Mouse (Mus musculus) regulatory T cell (primary cell): ENCODE results near the gene Itm2a.

ENCODE experiments used
- in situ Hi-C: fragments of 300-600 bp; cut with MboI, MseI; formaldehyde crosslinking; loops from one replicate; pipeline ENCODE4 v1.15.1; 2025; ENCODE audit warnings: high pct_unique_total_duplicates

Gene Itm2a

GRCm38 (mm10) chrX:107402915-107403912, at the start of gene Itm2a:
Itm2a (minus strand) TSS chrX:107403376.
- in situ Hi-C loops = no loop called here

- in situ Hi-C loops = no loop called here
Measured at GRCm38 (mm10) chrX:107435887-107436286, 32.7 kb upstream of the Itm2a start.

GRCm38 (mm10) chrX:107421304-107421703, 18.1 kb upstream of the Itm2a start:
- in situ Hi-C loops = no loop called here

GRCm38 (mm10) chrX:107417345-107417744, 14.2 kb upstream of the Itm2a start:
- in situ Hi-C loops = no loop called here

GRCm38 (mm10) chrX:107415999-107416398, 12.8 kb upstream of the Itm2a start:
- in situ Hi-C loops = no loop called here

- in situ Hi-C loops = no loop called here
Measured at GRCm38 (mm10) chrX:107402481-107402880, 695 bp downstream of the Itm2a start.

- in situ Hi-C loops = no loop called here
Measured at GRCm38 (mm10) chrX:107399087-107399486, 4.1 kb downstream of the Itm2a start.

- in situ Hi-C loops = no loop called here
Measured at GRCm38 (mm10) chrX:107393256-107393655, 9.9 kb downstream of the Itm2a start.

- in situ Hi-C loops = loop anchor here (10.0 kb wide), 1 partner anchor 289 kb away; the partner anchor contains the start of gene Tbx22
Measured at GRCm38 (mm10) chrX:107375329-107375728, 27.8 kb downstream of the Itm2a start.
